Mouse (Mus musculus): Measurements from ENCODE around the gene Vmn1r139.
"Not testable (repeated sequence)": the region's sequence is repeated elsewhere in the genome, so short reads cannot be mapped to it uniquely, and the experiment has no call there.

Gene Vmn1r139

GRCm38 (mm10) chr7:22068757-22069156 lies at the start of gene Vmn1r139:
TSS of gene Vmn1r139 (plus strand) at chr7:22069057.
- DNase-seq, result not testable (repeated sequence)

- DNase-seq, result not testable (repeated sequence)
Measured at GRCm38 (mm10) chr7:22028797-22029196, 40.1 kb upstream of the Vmn1r139 start, which contains the start of gene Vmn1r138. TSS of gene Vmn1r138 (minus strand) at chr7:22028897.

- DNase-seq, result not testable (repeated sequence)
Measured at GRCm38 (mm10) chr7:22056205-22056604, 12.7 kb upstream of the Vmn1r139 start, which contains the start of gene Gm6176. TSS of gene Gm6176 (minus strand) at chr7:22056305.

GRCm38 (mm10) chr7:22118145-22118544 lies 49.3 kb downstream of the Vmn1r139 start, which contains the start of gene Gm16451:
TSS of gene Gm16451 (minus strand) at chr7:22118245.
- DNase-seq, result not testable (repeated sequence)

GRCm38 (mm10) chr7:22134641-22135040 lies 65.8 kb downstream of the Vmn1r139 start, which contains the start of gene Gm10666:
TSS of gene Gm10666 (minus strand) at chr7:22134741.
- DNase-seq, result not testable (repeated sequence)
